Mouse (Mus musculus) left cerebral cortex, postnatal 25 days (tissue): ENCODE measurements around the gene Myh10. TPM values are rescaled to one million over a fixed set of nuclear protein-coding genes. Genes with fewer than 3 reads are reported as not detected.

Experiments
- DNase-seq, 2 experiments: peaks; one replicate each; pipeline ENCODE4 v3.0.0; 2022; ENCODE audit warnings: low spot score in 2 of 2, mixed read lengths in 1 of 2
- intact Hi-C: fragments of 180-260 bp; cut with DNase I; formaldehyde crosslinking; loops from one replicate; pipeline ENCODE4 v1.15.1; 2025
- total RNA-seq, 2 experiments: library from RNA; stranded (reverse); gene quantifications; 2 replicates each; pipeline ENCODE4 v1.2.3; 2021

The Myh10 gene
- total RNA-seq, 2 experiments from 2014 or later = 197 to 215 TPM

- intact Hi-C loops = no loop called here
- DNase-seq = no peak
Observed at GRCm38 (mm10) chr11:68739509-68739908, 48.1 kb downstream of the Myh10 start.

DNA sequence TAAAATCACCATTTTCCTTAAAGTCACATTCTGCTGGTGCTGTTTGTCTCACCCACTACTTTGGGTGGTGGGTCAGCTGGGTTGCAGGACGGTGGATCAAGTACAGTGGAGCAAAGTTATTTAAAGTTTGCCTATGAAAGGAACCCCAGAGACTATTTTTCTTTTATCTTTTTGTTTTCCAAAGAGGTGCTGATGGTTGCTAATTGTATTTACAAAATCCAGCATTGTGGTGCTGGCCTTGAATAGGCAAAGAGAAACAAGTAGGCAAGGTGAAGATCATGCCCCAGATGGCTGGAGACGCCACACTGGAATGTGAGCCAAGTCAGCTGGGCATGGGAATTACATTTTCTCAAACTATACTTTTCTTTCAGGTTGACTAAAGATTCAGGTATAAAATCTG lies 51.3 kb downstream of the Myh10 start:
- intact Hi-C loops = no loop called here
- DNase-seq = no peak

GRCm38 (mm10) chr11:68744150-68744549 lies 52.8 kb downstream of the Myh10 start:
- intact Hi-C loops = no loop called here
- DNase-seq = no peak

DNA sequence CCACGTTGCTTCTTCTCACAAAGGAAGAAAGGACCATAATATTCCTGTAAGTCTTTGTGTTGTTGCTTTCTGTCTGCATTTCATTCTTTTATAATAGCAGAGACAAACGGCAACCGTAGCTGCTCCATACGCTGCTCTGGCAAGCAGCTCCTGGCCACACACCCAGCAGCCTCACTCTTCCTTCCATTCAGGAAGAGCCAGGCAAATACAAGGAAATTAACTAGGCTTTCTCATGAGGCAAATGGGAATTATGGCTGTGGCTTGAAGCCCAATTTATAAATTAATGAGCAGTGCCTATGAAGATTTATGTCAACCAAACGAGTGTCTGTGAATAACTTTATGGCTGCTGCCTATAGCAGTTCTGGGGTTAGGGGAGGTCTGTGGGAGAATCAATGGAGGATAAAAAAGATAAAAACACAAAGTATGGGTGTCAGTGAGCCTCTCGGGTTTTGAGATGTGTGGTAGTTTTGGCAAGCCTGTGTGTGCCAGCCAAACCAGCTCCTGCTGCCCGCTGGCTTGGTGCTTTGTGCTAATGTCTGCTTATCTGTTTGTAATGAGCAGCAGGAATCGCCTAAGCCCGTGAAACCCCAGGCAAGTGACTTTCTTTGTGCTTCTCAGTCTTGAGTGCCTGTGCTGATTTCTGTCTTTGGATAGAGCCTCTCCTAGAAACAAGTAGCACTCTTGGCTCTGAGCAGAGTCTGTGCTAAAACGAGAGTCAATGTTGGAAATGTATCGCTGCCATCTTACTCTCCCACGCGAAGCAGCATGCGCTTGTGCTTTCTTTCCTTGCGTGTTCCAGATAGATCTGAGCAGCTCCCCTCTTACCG lies 54.2 kb downstream of the Myh10 start:
- DNase-seq = peak; percentile 57 to 88
- intact Hi-C loops = no loop called here

DNA sequence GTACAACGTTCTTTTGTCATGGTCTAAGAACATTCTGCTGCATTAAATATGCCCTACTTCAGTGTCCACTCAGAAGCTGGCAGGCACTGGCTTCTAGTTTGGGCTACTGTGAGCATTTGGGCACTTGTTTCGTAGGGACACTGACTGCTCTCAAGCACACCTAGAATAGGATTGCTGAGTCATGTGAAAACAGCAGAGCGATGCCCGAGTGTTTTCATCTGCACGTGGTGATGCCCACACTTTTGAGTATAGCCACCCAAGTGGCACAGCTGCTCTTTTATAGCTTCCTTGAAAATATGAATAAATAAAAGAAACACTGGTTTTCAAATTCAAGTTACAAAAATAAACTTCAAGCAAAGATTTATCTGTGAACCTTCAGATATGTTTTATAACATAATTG lies 56.8 kb downstream of the Myh10 start:
- peak; percentile 32 to 71 for DNase-seq
- intact Hi-C loops = no loop called here

DNA sequence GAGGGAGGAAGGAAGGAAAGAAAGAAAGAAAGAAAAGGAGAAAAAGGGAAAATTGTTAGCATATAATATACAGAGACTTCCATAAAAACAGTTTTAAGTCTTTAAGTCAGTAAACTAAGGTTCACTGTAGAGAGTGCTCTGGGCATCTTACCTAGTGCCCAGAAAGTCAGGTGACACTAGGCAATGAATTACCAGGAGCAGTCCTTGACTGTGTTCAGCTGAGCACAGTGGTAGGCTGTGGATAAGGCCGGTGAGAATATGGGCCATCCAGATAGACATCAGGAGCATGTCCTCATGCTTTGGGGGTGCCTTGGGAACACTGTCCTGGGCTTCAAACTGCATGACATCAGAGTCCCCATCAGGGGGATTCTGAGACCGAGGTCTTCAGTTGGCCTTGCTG lies 58.8 kb downstream of the Myh10 start:
- no peak for DNase-seq
- intact Hi-C loops = no loop called here

DNA sequence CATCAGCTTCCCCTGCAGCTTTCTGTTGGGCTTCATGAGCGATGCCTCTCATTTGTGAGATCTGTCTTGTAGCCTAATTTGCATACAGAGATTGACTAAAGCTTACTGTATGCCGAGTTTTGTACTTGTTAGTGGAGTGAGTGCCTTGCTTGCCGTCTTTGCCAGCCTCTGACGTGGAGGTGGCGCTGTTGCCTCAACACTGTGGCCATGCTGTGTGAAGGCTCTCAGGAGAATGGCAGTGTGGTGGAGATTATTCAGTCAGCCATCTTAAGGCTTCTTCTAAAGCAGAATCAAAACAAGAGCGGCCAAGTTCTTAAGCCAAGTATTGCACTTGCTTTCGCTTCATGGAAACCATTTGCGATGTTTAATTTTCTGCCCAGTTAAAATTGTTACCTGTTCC lies 59.6 kb downstream of the Myh10 start:
- peak; percentile 29 to 74 for DNase-seq
- intact Hi-C loops = no loop called here

DNA sequence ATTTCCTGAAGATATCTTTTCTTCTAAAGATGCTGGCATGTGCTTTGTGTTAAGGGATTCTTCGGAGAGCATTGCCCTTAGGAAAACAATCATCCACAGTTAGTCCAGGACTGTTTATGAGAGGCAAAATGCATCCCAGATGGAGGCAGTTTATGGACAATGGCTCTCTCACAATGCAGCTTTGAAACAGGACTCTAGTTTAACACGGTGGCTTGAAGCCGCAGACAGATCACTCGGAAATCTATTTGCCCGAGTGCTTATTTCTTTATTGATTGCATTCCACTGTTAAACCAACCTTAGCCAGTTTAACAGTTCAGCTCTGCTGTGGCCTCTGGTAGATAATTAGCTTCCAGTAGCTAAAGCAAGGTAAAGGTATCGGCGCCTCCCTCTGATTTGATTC lies 62.9 kb downstream of the Myh10 start:
- DNase-seq = no peak
- intact Hi-C loops = no loop called here

- intact Hi-C loops = no loop called here
- DNase-seq = no peak
Observed at GRCm38 (mm10) chr11:68756456-68757348, 65.3 kb downstream of the Myh10 start.

DNA sequence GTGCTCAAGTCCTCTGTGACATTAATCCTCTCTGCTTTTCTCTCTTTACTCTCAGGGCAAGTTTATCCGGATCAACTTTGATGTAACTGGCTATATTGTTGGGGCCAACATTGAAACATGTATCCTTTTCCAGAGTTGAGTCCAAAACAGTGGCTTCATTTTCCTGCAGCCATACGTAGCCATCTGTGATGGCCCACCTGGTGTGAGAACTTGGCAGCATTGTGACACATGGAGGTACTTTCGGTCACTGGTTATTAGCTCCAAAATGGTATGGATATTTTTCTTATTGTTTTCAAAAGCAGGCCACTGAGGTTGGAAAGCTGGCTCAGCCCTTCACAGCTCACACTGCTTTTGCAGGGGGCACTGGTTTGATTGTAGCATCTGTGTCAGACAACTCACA lies 68.3 kb downstream of the Myh10 start:
- intact Hi-C loops = no loop called here

DNA sequence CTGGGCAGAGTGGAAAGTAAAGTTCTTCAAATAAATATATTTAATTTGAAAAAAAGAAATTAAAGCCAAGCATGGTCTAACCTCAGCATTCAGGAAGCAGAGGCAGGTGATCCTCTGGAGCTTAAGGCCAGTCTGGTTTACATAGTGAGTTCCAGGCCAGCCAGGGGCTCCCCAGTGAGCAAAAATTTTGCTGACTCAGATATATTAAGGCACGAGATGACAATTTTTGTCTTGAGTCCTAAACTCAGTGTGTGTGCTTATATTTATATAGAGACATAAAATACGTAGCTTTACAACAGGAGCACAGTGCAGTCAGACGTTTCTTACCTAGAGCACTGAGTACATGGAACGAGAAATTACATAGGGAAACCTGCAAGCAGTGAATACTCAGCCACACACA lies 69.8 kb downstream of the Myh10 start:
- no peak for DNase-seq
- intact Hi-C loops = no loop called here

More for the DNA sequence above, 68.3 kb downstream of the Myh10 start:
- no peak for DNase-seq

DNA sequence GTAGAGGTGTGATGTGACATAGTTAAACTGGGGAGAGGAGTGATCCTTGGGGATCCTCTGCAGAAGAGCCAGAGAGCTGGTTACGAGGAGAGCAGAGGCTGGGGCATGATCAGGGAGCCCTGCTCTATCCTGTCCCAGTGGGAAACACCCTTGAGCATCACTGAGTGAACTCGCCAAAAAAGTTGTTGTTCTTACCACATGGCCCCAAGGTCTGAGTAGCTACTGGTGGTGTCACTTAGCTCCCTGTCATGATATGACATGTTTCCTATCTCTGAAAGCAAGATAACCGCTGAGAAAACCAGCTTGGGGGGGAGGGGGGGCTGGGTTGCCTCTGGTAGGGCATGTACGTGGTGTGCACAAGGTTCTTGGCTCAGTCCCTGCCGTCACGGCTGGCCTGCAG lies 70.3 kb downstream of the Myh10 start:
- no peak for DNase-seq
- intact Hi-C loops = no loop called here

DNA sequence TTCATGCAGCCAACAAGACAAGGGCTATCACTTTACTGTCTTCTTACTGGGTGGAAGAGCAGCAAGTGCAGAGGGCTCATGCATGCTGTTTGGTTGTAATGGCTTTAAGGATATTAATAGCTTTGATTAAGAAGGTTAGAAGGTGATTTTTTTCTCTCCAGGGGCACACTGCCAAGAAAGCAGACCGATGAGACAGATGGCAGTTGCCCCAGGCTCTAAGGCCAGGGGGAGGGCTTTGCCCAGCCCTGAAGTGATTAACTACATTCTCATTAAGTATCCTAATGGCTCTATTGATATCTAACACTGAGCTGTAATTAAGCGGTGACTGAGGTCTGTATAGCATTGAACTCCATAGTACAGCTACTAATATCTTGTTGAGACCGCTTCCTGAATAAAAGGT lies 73.3 kb downstream of the Myh10 start:
- DNase-seq = no peak
- intact Hi-C loops = no loop called here

- no peak for DNase-seq
- intact Hi-C loops = no loop called here
Observed at GRCm38 (mm10) chr11:68767762-68768542, 76.6 kb downstream of the Myh10 start.

- intact Hi-C loops = no loop called here
- DNase-seq = no peak
Observed at GRCm38 (mm10) chr11:68769770-68770510, 78.6 kb downstream of the Myh10 start.

GRCm38 (mm10) chr11:68776147-68776655 lies 84.8 kb downstream of the Myh10 start:
- DNase-seq = no peak
- intact Hi-C loops = no loop called here

- intact Hi-C loops = no loop called here
- DNase-seq = no peak
Observed at GRCm38 (mm10) chr11:68777933-68778332, 86.6 kb downstream of the Myh10 start.

GRCm38 (mm10) chr11:68778855-68779254 lies 87.5 kb downstream of the Myh10 start:
- intact Hi-C loops = no loop called here
- no peak for DNase-seq
